Mouse (Mus musculus): ENCODE data around the gene Serpinb6a.

Serpinb6a gene

GRCm38 (mm10) chr13:33930281-33930680 is 72.3 kb downstream of the Serpinb6a start:
- in situ Hi-C loops (cut with MboI, MseI), result no loop called here

GRCm38 (mm10) chr13:33921699-33922098 is 80.9 kb downstream of the Serpinb6a start:
- in situ Hi-C loops (cut with MboI, MseI), result no loop called here

GRCm38 (mm10) chr13:33921041-33921440 is 81.6 kb downstream of the Serpinb6a start:
- in situ Hi-C loops (cut with MboI, MseI), result no loop called here

- in situ Hi-C loops (cut with MboI, MseI), result no loop called here
Measured at GRCm38 (mm10) chr13:33906821-33907220, 95.8 kb downstream of the Serpinb6a start.

- in situ Hi-C loops (cut with MboI, MseI), result no loop called here
Measured at GRCm38 (mm10) chr13:33905176-33905954, 97.2 kb downstream of the Serpinb6a start, which contains the start of gene Serpinb6c. TSS of gene Serpinb6c (minus strand) at chr13:33905708.

GRCm38 (mm10) chr13:33903290-33903689 is 99.3 kb downstream of the Serpinb6a start:
- in situ Hi-C loops (cut with MboI, MseI), result no loop called here

- in situ Hi-C loops (cut with MboI, MseI), result loop anchor here in 1 of 2 experiments (25.0 kb wide), 1 partner anchor 1032 kb away; the partner anchor contains the start of gene Serpinb1a
Measured at GRCm38 (mm10) chr13:33894207-33894606, 108.4 kb downstream of the Serpinb6a start.
